Mouse (Mus musculus) brain, embryonic 18.5 days (tissue): ENCODE measurements at regions not wholly inside any gene's neighbourhood (a gene's known extent, or its start where the extent isn't known, plus 50 kb on each side); places are given as distances from the start of the nearest gene placed in this dataset.
"Not testable (repeated sequence)": the region's sequence is repeated elsewhere in the genome, so short reads cannot be mapped to it uniquely, and the experiment has no call there.

ENCODE experiments used
- DNase-seq: peaks from one replicate; pipeline ENCODE4 v3.0.0-alpha.2; 2012; ENCODE audit warnings: low read depth, low spot score

GRCm38 (mm10) chr8:112427721-112428389, 142.0 kb upstream of the Cntnap4 start:
- no peak for DNase-seq

- no peak for DNase-seq
Measured at GRCm38 (mm10) chr8:112411968-112412367, 157.9 kb upstream of the Cntnap4 start.

GRCm38 (mm10) chr8:112411213-112411612, 158.6 kb upstream of the Cntnap4 start:
- DNase-seq = no peak

- no peak for DNase-seq
Measured at GRCm38 (mm10) chr8:112408211-112408735, 161.6 kb upstream of the Cntnap4 start.

- no peak for DNase-seq
Measured at GRCm38 (mm10) chr8:112404087-112404486, 165.8 kb upstream of the Cntnap4 start.

GRCm38 (mm10) chr8:112397438-112397837, 172.4 kb upstream of the Cntnap4 start:
- DNase-seq = no peak

GRCm38 (mm10) chr8:112390108-112390507, 179.7 kb upstream of the Cntnap4 start:
- no peak for DNase-seq

GRCm38 (mm10) chr8:112348323-112348722, 221.5 kb upstream of the Cntnap4 start:
- DNase-seq = no peak

- no peak for DNase-seq
Measured at GRCm38 (mm10) chr8:112333171-112333570, 236.7 kb upstream of the Cntnap4 start.

- DNase-seq = no peak
Measured at GRCm38 (mm10) chr8:112332021-112332420, 237.8 kb upstream of the Cntnap4 start.

GRCm38 (mm10) chr8:112309816-112310215, 260.0 kb upstream of the Cntnap4 start:
- DNase-seq = no peak

- no peak for DNase-seq
Measured at GRCm38 (mm10) chr8:112308354-112308753, 261.5 kb upstream of the Cntnap4 start.

- no peak for DNase-seq
Measured at GRCm38 (mm10) chr8:112297021-112297420, 272.8 kb upstream of the Cntnap4 start.

- DNase-seq = no peak
Measured at GRCm38 (mm10) chr8:112283316-112283715, 268.5 kb upstream of the Gm6793 start.

- no peak for DNase-seq
Measured at GRCm38 (mm10) chr8:112269598-112269997, 254.8 kb upstream of the Gm6793 start.

- DNase-seq = no peak
Measured at GRCm38 (mm10) chr8:112269214-112269566, 254.4 kb upstream of the Gm6793 start.

- peak; percentile 74 for DNase-seq
Measured at GRCm38 (mm10) chr8:112268544-112269213, 253.8 kb upstream of the Gm6793 start.

GRCm38 (mm10) chr8:112257922-112258475, 243.2 kb upstream of the Gm6793 start:
- DNase-seq = no peak

GRCm38 (mm10) chr8:112257311-112257894, 242.6 kb upstream of the Gm6793 start:
- no peak for DNase-seq

- DNase-seq = not testable (repeated sequence)
Measured at GRCm38 (mm10) chr8:112246629-112247028, 231.8 kb upstream of the Gm6793 start.

GRCm38 (mm10) chr8:112238681-112239080, 223.8 kb upstream of the Gm6793 start:
- DNase-seq = no peak

- DNase-seq = not testable (repeated sequence)
Measured at GRCm38 (mm10) chr8:112236751-112237150, 221.9 kb upstream of the Gm6793 start.
